Mouse (Mus musculus) hematopoietic stem cell, adult 5-6 weeks (primary cell): ENCODE measurements around the gene Zfp541. TPM values are rescaled to one million over a fixed set of nuclear protein-coding genes. Genes with fewer than 3 reads are reported as not detected.

Experiments
- ATAC-seq, 2 experiments: fragments of 125-278 bp in 1 of 2; replicated peaks in 1 of 2; 2 replicates each; pipeline ENCODE4 v1.8.0; 2016 to 2017; ENCODE audit warnings: inconsistent platforms in 2 of 2, mild to moderate bottlenecking in 2 of 2, moderate number of reproducible peaks in 2 of 2, low read depth in 1 of 2, moderate TSS enrichment in 1 of 2; ENCODE audit not compliant: low FRiP score in 2 of 2, poor library complexity in 2 of 2, severe bottlenecking in 2 of 2, insufficient read depth in 1 of 2, low TSS enrichment in 1 of 2
- total RNA-seq: library from RNA; stranded (forward); fragments of 172-1452, 232-1000 nt; gene quantifications from 2 replicates; pipeline ENCODE4 v1.2.3, GENCODE M21; 2017

Zfp541 gene
- total RNA-seq, 1 experiment from 2014 or later, result not detected

DNA sequence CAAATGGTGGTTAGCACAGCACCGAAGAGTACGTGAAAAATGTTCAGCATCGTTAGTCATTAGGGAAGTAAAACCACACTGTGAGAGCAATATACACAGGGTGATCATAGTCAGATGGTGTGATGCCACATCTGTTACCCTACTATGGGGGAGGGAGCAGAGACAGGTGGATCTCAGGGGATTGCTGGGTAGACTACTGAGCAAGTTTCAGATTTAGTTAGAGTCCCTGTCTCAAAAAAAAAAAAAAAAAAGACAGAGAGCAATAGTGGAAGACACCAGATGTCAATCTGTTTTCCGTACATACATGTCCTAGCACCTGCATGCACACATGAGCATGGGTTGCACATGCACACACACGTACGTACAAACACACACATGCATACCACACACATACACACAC is 5.9 kb upstream of the Zfp541 start:
- no peak for ATAC-seq

DNA sequence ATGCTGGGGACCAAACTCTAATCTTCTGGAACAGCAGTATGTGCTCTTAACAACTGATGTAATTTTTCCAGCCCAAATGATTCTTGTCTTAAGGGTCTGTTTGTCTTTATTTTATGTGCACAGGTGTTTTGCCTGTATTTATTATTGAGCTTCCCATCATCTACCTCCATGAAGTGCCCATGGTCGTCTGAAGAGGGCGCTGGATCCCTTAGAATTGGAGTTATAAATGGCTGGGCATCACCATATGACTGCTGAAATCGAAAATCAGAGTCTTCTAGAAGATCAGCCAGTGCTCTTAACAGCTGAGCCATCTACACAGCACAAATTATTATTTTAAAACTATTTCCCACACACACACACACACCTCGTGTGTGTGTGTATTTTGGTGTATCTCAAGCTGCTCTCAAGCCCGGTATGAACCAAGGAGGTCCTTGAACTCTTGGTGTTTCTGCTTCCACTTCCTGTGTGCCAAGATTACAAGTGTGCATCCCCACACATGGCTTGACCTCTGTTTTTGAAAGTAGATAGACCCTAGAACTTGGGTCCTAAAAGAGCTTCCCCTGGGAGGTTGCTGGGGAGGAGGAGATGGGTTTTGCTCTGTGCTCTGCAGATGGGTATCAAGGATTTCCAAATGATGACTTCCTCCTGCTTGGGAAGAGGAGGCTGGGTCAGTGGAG is 5.0 kb upstream of the Zfp541 start:
- 0 out of 4 replicates have a peak, but pooled peaks of 1 of the 2 experiments have one; percentile 15 for ATAC-seq

DNA sequence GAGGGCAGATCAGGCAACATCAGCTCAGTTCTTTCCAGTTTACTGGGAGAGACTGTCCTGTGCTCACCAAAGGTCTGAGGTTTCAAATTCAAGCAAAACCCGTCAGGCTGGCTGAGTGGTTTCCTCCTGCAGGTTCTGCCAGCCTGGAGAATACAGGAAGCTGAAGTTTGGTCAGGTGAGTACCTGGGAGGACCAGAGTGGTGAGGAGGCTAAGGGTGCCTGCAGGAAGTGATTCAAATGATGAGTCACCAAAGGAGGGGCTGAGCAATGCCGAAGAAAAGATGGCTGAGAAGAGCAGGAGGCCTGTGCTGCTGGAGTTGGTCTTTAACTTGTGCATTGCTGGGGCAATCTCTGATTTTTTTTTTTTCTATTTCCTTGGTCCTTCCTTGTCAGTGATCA is 4.5 kb upstream of the Zfp541 start:
- ATAC-seq, result peak; percentile 42 to 54

DNA sequence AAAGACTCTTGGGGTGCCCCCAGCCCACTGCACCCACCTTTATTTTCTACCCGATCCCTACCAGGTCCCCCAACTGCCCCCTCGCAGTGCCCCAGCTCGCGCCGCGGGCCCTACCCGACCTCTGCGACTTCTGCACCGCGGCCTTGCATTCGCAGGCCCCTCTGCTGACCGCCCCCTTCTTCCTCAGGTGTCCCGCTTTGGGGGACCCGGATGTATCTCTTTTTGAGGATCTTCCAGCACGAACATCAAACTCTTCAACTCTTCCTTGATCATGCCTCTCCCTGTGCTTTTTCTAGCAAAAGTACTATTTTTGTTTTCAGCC is 446 bp downstream of the Zfp541 start:
- no peak for ATAC-seq

DNA sequence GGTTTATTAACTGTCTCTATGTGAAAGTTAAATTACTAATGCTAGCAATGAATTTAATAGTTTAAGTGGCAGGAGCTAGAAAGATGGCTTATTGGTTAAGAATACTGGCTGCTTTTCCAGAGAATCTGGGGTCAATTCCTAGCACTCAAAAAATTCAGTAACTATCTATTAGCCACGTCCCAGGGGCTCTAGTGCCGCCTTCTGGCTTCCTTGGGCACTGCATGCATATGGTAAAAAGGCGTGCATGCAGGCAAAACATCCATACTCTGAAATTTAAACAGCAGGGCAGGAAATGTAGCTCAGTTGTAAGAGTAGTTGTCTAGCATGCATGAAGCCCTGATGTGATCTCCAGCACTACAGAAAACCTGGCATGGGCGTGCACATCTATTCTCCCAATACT is 1.9 kb downstream of the Zfp541 start:
- ATAC-seq, result no peak

DNA sequence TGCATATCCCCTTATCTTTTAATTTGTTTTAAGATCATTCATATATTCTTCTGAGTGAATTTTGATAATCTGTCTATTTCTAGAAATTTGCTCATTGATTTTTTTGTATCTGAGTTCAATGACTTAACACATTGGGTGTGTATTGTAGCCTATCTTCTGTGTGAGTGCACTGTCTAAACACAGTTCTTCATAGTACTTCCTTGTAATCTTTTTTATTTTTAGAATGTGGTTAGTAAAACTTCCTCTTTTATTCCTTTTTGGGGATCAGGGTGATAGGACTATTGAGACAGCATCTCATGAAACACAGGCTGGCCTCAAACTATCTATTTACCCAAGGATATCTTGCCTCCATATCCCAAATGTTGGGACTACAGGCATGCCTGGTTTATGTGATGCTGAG is 9.2 kb downstream of the Zfp541 start:
- peak; percentile 71 to 72; a peak in 3 of 4 replicates for ATAC-seq

DNA sequence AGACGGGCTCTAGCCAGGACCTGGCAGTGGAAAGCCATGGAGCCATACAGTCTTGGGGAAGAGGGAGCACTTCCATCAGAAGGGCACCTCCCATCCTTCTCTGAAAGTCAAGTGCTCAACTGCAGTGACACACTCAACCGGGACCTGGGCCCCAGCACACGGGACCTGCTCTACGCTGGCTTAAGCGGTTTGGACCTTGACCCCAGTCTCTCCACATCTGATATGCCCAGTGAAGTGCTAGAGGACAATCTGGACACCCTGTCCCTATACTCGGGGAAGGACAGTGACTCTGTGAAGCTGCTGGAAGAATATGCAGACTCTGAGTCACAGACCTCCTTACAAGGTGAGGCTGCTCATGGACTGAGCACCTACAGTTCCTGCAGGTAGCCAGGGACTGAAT is 10.3 kb downstream of the Zfp541 start:
- no peak for ATAC-seq

DNA sequence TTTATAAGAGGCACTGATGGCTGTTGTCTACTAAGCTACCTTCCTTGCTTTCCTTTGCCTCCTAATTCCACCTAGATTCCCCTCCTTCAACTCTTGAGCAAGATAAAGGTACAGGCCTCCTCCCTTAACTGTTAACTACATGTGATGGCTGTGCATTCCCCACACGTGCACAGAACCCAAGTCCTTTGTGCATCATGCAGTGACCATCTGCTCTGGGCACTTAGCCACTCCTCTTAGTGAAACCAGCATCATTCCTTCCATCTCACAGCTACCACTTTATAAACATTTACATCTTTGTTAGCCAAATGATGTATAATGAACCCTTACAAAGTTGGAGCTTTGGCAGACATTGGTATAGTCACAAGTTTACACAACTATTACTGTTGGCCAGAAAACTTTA is 18.3 kb downstream of the Zfp541 start:
- no peak for ATAC-seq

DNA sequence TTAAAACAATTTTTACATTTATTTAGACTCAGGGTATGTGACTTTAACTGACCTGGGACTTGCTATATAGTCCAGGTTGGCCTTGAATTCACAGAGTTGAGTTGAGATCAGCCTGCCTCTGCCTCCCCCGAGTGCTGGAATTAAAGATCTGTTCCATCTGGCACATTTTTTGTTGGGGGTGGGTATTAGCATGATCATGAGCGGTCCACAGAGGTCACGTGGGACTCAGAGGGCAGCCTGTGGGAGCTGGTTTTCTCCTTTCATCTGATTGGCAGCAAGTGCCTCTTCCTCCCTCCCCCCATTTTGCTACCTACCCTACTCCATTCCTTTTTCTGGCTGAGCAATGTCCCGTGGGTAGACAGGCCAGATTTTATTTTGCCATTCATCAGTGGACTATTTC is 19.0 kb downstream of the Zfp541 start:
- ATAC-seq, result no peak

DNA sequence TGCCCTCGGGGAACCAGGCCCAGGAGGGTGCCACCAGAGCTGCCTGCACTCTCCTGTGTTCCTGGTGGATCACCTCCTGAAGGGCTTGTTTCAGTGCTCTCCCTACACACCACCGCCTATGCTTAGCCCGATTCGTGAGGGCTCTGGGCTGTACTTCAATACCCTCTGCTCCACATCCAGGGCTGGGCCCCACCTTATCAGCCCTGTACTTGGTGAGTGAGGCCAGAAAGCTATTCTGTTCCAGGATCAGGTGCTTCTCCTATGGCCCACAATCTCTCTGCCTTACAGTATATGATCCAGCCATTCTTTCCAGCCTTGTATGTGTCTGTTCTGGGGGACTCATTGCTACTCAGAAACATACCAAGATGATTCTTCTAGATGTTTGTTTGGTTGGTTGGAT is 21.7 kb downstream of the Zfp541 start:
- ATAC-seq, result no peak

DNA sequence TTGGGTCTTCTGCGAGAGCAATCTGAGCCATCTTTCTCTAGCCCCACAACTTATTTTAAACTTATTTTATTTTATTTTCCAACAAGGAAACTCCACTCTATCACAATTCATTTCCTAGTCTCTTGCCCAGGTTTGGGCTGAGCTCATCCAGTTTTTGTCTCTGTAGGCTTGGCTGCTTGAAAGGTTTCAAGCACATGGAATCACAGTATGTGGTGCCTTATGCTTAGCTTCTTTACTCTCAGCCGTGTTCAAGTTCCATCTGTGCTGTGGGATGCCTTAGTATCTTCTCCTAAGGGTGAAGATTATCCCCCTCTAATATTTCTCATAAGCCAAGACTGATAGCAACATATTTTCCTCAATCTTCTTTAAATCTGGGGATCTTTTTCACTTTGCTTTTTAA is 26.0 kb downstream of the Zfp541 start:
- no peak for ATAC-seq

DNA sequence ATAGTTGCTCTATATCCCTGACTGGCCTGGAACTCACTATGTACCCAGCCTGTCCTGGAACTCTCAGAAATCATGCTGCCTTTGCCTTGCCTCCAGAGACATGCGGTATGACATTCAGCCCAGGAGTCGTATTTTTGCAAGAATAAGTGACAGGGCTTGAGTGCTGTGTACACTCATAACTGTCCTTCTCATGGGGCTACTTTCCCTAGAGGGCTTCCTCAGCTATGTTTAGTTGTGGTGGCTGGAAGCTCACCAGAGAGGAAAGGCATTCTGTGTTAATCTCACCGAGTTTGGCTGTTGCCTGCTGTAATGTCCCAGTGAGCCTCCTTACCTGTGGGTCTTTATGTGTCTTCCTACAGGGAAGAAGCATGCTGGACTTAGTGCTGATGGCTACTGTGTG is 33.0 kb downstream of the Zfp541 start:
- ATAC-seq, result no peak

DNA sequence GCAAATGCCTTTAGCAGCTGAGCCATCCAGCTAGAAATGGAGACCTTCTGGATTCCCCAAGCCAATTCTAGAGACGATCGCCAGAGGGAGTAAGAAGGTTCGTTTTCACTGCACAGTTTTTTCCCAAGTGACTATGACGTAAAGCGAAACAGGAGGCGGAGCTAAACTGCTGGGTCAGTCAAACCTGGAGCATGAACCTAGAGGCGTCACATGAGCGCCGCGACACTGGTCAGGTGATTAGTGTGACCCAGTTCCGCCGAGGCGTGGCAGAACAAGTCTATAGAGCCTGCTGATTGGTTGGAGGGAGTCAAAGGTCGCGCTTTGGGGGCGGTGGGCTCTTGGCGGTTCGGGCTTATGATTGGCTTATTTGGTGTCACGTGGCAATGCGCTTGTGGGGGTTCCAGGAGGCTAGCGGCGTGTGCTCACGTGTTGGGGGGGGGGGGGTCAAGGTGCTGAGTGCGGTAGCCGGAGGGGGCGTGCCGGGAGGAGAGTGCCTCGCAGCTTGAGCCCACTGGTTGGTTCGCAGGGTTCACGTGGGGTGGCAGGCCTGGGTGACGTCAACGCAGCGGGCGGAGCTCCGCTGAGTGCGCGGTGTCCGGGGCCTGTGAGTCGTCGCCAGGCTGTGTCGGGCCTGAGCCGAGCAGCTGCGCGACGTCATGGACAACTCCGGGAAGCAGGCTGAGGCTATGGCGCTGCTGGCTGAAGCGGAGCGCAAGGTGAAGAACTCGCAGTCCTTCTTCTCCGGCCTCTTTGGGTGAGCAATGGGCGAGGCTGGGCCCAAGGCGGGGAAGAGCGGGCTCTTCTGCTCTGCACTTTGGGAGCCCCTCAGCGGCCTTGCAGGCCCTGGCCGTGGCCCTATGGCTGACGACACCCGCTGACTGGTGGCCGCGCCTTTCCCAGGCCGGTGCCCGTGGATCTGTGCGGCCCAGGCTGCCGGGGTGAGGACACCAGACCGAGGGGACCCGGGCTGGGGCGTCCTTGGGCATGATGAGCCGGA is 36.7 kb downstream of the Zfp541 start, which contains the start of gene Napa:
Napa (plus strand) TSS at position 438 of the 997 bp plus-strand sequence.
- ATAC-seq, result peak; percentile 90 to 93

DNA sequence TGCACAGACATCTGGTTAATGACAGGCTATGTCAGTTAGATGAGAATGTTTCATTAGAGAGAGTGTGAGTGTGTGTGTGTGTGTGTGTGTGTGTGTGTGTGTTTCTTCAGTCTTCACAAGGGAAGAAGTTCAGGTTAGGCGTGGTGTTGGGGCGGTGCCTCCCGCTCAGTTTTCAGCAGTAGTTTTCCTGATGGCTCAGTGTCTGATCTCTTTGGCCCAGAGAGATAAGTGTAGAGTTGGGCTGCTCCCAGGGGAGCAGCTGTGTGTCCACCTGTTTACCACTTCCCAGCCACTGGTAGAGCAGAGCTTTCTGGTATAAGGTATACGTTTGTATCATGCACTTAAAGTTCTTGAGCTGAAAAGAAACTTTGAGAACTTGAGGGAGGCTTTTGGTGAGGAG is 38.3 kb downstream of the Zfp541 start:
- no peak for ATAC-seq

DNA sequence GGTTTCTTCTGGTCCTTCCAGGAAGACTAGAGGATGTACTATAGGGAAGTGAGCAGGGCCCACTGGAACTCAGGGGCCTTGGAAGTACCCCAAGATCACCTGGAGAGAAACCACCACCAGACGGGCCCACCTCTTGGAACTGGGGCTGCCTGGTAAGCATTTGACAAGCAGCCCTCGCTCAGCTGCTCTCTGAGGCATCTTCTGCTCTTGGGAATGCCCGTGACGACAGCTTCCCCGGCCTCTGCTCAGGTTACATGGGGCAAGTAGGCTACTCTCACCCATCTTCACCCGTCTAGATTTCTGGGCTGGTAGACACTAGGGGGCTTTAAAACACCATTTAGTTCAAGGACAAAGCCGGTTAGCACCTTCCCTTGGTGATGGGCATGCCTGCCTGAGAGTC is 39.5 kb downstream of the Zfp541 start:
- ATAC-seq, result no peak

DNA sequence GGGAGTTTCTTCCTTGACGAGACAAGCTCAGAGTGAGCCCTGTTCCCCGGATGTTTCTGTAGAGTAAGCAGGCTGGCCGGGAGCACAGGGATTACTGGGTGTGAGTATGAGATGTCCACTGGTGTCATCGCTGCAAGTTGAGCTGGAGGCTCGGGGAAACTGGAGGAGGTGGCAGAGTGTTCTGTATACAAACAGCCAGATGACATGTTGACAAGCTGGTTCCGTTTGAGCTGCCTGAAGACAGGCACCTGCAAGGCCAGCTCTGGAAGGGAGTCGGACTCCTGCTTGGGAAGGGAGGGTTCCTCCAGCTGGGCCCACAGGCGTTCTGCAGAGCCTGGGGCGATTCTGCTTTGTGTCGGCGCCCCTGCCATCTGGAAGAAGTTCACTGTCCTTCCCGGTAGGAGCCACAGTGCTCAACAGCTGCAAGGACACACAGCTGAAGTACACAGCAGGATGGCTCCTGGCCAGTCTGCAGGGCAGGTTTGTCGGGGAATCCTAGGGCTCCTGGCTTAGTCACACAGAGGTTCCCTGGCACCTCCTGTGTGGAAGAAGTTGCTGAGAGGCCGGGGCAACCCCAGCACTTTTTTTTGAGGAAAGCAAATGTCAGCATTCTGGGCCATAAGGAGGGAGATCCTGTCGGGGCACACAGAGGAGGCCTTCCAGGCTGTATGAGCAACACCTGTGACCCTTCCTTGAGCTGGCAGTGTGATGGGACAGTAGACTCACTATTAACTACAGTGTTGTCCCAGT is 40.3 kb downstream of the Zfp541 start:
- ATAC-seq, result no peak

DNA sequence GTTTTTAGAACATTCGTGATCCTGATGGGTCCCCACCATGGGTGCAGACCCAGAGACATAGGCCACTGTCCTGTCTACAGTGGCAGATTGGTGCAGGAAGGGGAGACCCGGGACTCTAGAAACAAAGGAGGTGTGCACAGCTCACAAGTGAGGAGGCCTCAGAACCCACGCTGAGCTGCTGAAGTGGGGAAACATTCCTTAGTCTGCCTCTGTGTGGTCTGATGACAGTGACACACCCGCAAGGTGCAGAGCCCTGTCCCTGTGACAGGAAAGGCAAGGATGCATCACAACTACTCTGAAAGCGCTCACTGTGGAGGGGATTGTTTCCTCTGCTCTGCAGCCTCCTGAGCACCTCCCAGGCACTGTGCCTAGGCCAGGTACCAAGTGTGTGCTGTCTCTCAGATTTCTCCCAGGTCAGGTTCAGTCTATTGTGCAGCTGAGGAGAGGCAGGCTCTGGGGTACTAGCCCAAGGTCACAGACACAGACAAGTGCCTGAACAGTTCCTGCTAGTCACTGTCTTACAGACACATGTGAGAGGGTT is 41.1 kb downstream of the Zfp541 start:
- ATAC-seq, result no peak

DNA sequence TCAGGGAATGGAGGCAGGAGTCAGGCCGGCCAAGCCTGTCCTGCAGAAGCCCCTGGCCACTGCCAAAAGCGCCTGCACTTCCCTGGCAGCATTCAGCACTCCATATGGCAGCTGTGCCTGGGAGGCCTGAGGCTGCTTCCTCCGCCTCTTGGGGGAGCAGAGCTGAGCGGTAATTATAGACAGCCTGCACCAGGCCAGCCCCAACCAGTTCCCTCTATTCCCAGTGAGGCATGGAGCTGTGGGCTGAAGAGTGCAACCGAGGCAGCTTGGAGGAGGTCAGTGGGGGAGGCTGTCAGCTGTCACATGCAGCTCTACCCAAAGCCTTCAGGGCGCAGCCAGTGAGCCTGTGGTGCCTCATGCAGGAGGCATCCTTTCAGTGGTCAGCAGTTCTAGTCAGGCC is 42.1 kb downstream of the Zfp541 start:
- ATAC-seq, result no peak
